ENCODE assay signal across 10 mouse cellular contexts in the genomic region with DNA sequence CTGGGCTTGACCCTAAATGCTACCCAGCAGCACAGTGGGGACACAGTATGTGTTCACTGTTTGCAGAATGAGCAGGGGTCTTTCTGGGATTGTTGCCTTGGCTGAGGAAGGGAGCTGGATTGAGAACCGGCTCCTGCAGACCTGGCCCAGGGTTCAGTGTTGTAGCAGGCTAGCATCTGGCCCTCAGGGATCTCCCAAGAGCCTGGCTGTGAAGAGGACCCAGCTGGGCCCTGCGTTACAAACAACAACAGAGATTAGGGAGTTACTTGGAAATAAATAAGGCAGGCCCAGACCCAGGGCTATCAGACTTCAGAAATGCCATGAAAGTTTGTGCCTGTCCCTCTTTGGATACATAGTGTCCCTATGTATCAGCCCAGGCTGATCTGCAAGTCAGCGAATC. TPM values are rescaled to one million over a fixed set of nuclear protein-coding genes. Genes with fewer than 3 reads are reported as not detected.
A peak's percentile ranks its signal among the peaks of the same experiment; 100 is the strongest.
DNase-seq lines count a peak whose midpoint lies in the region; ATAC-seq lines count a peak whose summit lies in the region.
"Had no signal": no experiment of that assay in that cellular context is flagged by ENCODE, and none has a peak within 500 bp of the region (broad histone marks: within the 10 kb centered on the region; RNA-seq: fewer than 3 reads in every experiment).

No protein-coding gene starts in this region.

- 0 out of 2 replicates have a peak overlapping the region, but pooled peaks have one; percentile 23 for H3K27ac ChIP-seq in hindbrain, embryonic 13.5 days
- no peak overlapping the region for H3K27ac ChIP-seq in hindbrain, embryonic 14.5 days
- peak overlapping the region; percentile 7; the same call in 1 of the 2 replicates for H3K27ac ChIP-seq in midbrain, embryonic 10.5 days (replicated peaks)
- no peak overlapping the region for H3K27ac ChIP-seq in midbrain, embryonic 13.5 days
- peak overlapping the region; percentile 14; the same call in 1 of the 2 replicates for H3K27ac ChIP-seq in limb, embryonic 12.5 days
- no peak overlapping the region for H3K27ac ChIP-seq in forebrain, embryonic 13.5 days

- no peaks in the 10 kb centered on the region for H3K9me3 ChIP-seq in hindbrain, embryonic 13.5 days
- no peaks in the 10 kb centered on the region for H3K9me3 ChIP-seq in hindbrain, embryonic 14.5 days (ENCODE audit: control insufficient read depth, low read length)
- H3K9me3 ChIP-seq in midbrain, embryonic 10.5 days (replicated peaks): no peaks in the 10 kb centered on the region
- H3K9me3 ChIP-seq in midbrain, embryonic 13.5 days: no peaks in the 10 kb centered on the region
- H3K9me3 ChIP-seq in limb, embryonic 12.5 days: no peaks in the 10 kb centered on the region
- no peaks in the 10 kb centered on the region for H3K9me3 ChIP-seq in forebrain, embryonic 13.5 days (replicated peaks)

- H3K4me1 ChIP-seq in hindbrain, embryonic 13.5 days (replicated peaks): peaks cover 13% of the 10 kb centered on the region
- no peaks in the 10 kb centered on the region for H3K4me1 ChIP-seq in hindbrain, embryonic 14.5 days (replicated peaks; ENCODE audit: control insufficient read depth, insufficient read depth, low read length)
- H3K4me1 ChIP-seq in midbrain, embryonic 10.5 days: peaks cover 23% of the 10 kb centered on the region
- no peaks in the 10 kb centered on the region for H3K4me1 ChIP-seq in midbrain, embryonic 13.5 days (replicated peaks)
- peaks cover 18% of the 10 kb centered on the region for H3K4me1 ChIP-seq in limb, embryonic 12.5 days (replicated peaks)
- no peaks in the 10 kb centered on the region for H3K4me1 ChIP-seq in forebrain, embryonic 13.5 days

- H3K4me3 ChIP-seq in hindbrain, embryonic 13.5 days: no peak overlapping the region
- no peak overlapping the region for H3K4me3 ChIP-seq in hindbrain, embryonic 14.5 days (replicated peaks; ENCODE audit: low read length)
- no peak overlapping the region for H3K4me3 ChIP-seq in midbrain, embryonic 10.5 days
- no peak overlapping the region for H3K4me3 ChIP-seq in midbrain, embryonic 13.5 days (replicated peaks)
- H3K4me3 ChIP-seq in limb, embryonic 12.5 days (replicated peaks): no peak overlapping the region
- H3K4me3 ChIP-seq in forebrain, embryonic 13.5 days: no peak overlapping the region

- no peak overlapping the region for H3K9ac ChIP-seq in hindbrain, embryonic 13.5 days
- H3K9ac ChIP-seq in hindbrain, embryonic 14.5 days: no peak overlapping the region
- no peak overlapping the region for H3K9ac ChIP-seq in midbrain, embryonic 13.5 days (replicated peaks)
- H3K9ac ChIP-seq in limb, embryonic 12.5 days (replicated peaks): no peak overlapping the region
- H3K9ac ChIP-seq in forebrain, embryonic 13.5 days: no peak overlapping the region

- DNase-seq in hindbrain, embryonic 14.5 days (ENCODE audit: low spot score): no peak
- DNase-seq in midbrain, embryonic 10.5 days (ENCODE audit: low spot score): no peak
- peak; percentile 32 for DNase-seq in testis, postnatal 14 days (ENCODE audit: low spot score)
- DNase-seq: midbrain, embryonic 14.5 days; right cerebral cortex, postnatal 25 days had no signal

- H3K4me2 ChIP-seq in hindbrain, embryonic 13.5 days: no peak overlapping the region
- no peak overlapping the region for H3K4me2 ChIP-seq in hindbrain, embryonic 14.5 days (replicated peaks)
- H3K4me2 ChIP-seq in midbrain, embryonic 13.5 days (replicated peaks): no peak overlapping the region
- no peak overlapping the region for H3K4me2 ChIP-seq in limb, embryonic 12.5 days
- no peak overlapping the region for H3K4me2 ChIP-seq in forebrain, embryonic 13.5 days

- no peak for ATAC-seq in hindbrain, embryonic 13.5 days (ENCODE audit: low FRiP score)
- ATAC-seq in hindbrain, embryonic 14.5 days (ENCODE audit: low FRiP score): no peak
- ATAC-seq in midbrain, embryonic 13.5 days: no peak
- ATAC-seq in limb, embryonic 12.5 days (ENCODE audit: insufficient number of reproducible peaks, insufficient read depth, low FRiP score, low TSS enrichment, low read depth): no peak
- ATAC-seq in forebrain, embryonic 13.5 days: no peak
- ATAC-seq: activated CD4-positive, CD25-positive, alpha-beta regulatory T cell, adult 4 months had no signal

- no peaks in the 10 kb centered on the region for H3K36me3 ChIP-seq in hindbrain, embryonic 13.5 days
- H3K36me3 ChIP-seq in hindbrain, embryonic 14.5 days (replicated peaks; ENCODE audit: control insufficient read depth, insufficient read depth): no peaks in the 10 kb centered on the region
- no peaks in the 10 kb centered on the region for H3K36me3 ChIP-seq in midbrain, embryonic 10.5 days
- no peaks in the 10 kb centered on the region for H3K36me3 ChIP-seq in midbrain, embryonic 13.5 days
- H3K36me3 ChIP-seq in limb, embryonic 12.5 days: no peaks in the 10 kb centered on the region
- H3K36me3 ChIP-seq in forebrain, embryonic 13.5 days (ENCODE audit: poor library complexity, severe bottlenecking): no peaks in the 10 kb centered on the region

- H3K27me3 ChIP-seq in hindbrain, embryonic 13.5 days: no peaks in the 10 kb centered on the region
- no peaks in the 10 kb centered on the region for H3K27me3 ChIP-seq in hindbrain, embryonic 14.5 days (ENCODE audit: control insufficient read depth, insufficient read depth, low read length)
- H3K27me3 ChIP-seq in midbrain, embryonic 10.5 days (ENCODE audit: low read depth, poor library complexity, severe bottlenecking): no peaks in the 10 kb centered on the region
- no peaks in the 10 kb centered on the region for H3K27me3 ChIP-seq in midbrain, embryonic 13.5 days
- H3K27me3 ChIP-seq in limb, embryonic 12.5 days: no peaks in the 10 kb centered on the region
- no peaks in the 10 kb centered on the region for H3K27me3 ChIP-seq in forebrain, embryonic 13.5 days

- WGBS in hindbrain, embryonic 13.5 days: 59% methylated on average over 3 of the region's 3 CpGs
- 60% methylated on average over 3 of the region's 3 CpGs for WGBS in hindbrain, embryonic 14.5 days
- 70% methylated on average over 3 of the region's 3 CpGs for WGBS in midbrain, embryonic 10.5 days
- WGBS in midbrain, embryonic 13.5 days: 65% methylated on average over 3 of the region's 3 CpGs
- WGBS in limb, embryonic 12.5 days: 65% methylated on average over 3 of the region's 3 CpGs
- WGBS in forebrain, embryonic 13.5 days: 60% methylated on average over 3 of the region's 3 CpGs

RNA-seq across cellular contexts. Expression of gene Eng, which starts 0.7 kb away (rescaled TPM):
- polyA plus RNA-seq in hindbrain, embryonic 13.5 days (2015; fragmentation: Nextera tagmentation; extraction: Ambion mirVana): 29.0 and 29.2 TPM in 2 replicates
- polyA plus RNA-seq in hindbrain, embryonic 14.5 days (2014; fragmentation: Nextera tagmentation; extraction: Ambion mirVana): 28.1 and 30.5 TPM in 2 replicates
- polyA plus RNA-seq in midbrain, embryonic 10.5 days (2016; fragmentation: Nextera tagmentation; extraction: Ambion mirVana): 25.6 and 29.2 TPM in 2 replicates
- polyA plus RNA-seq in midbrain, embryonic 13.5 days (2015; fragmentation: Nextera tagmentation; extraction: Ambion mirVana): 22.0 and 24.8 TPM in 2 replicates
- polyA plus RNA-seq in limb, embryonic 12.5 days (2016; fragmentation: Nextera tagmentation; extraction: Ambion mirVana): 24.7 and 25.7 TPM in 2 replicates
- polyA plus RNA-seq in forebrain, embryonic 13.5 days (2015; fragmentation: Nextera tagmentation; extraction: Ambion mirVana): 20.4 and 21.2 TPM in 2 replicates
- polyA plus RNA-seq: activated CD4-positive, CD25-positive, alpha-beta regulatory T cell, adult 4 months had no signal

RNA-seq across cellular contexts. Expression of gene Ak1, which starts 24.1 kb away (rescaled TPM):
- polyA plus RNA-seq in hindbrain, embryonic 13.5 days (2015; fragmentation: Nextera tagmentation; extraction: Ambion mirVana): 68.9 and 71.5 TPM in 2 replicates
- 78.1 and 82.0 TPM in 2 replicates for polyA plus RNA-seq in hindbrain, embryonic 14.5 days (2014; fragmentation: Nextera tagmentation; extraction: Ambion mirVana)
- 26.4 and 30.3 TPM in 2 replicates for polyA plus RNA-seq in midbrain, embryonic 10.5 days (2016; fragmentation: Nextera tagmentation; extraction: Ambion mirVana)
- 62.5 and 62.9 TPM in 2 replicates for polyA plus RNA-seq in midbrain, embryonic 13.5 days (2015; fragmentation: Nextera tagmentation; extraction: Ambion mirVana)
- polyA plus RNA-seq in limb, embryonic 12.5 days (2016; fragmentation: Nextera tagmentation; extraction: Ambion mirVana): 34.3 and 34.4 TPM in 2 replicates
- polyA plus RNA-seq in forebrain, embryonic 13.5 days (2015; fragmentation: Nextera tagmentation; extraction: Ambion mirVana): 48.8 and 48.9 TPM in 2 replicates

RNA-seq across cellular contexts. Expression of gene St6galnac6, which starts 46.1 kb away (rescaled TPM):
- 13.1 and 13.5 TPM in 2 replicates for polyA plus RNA-seq in hindbrain, embryonic 13.5 days (2015; fragmentation: Nextera tagmentation; extraction: Ambion mirVana)
- polyA plus RNA-seq in hindbrain, embryonic 14.5 days (2014; fragmentation: Nextera tagmentation; extraction: Ambion mirVana): 8.5 and 9.3 TPM in 2 replicates
- 10.8 and 11.9 TPM in 2 replicates for polyA plus RNA-seq in midbrain, embryonic 10.5 days (2016; fragmentation: Nextera tagmentation; extraction: Ambion mirVana)
- 10.1 and 11.3 TPM in 2 replicates for polyA plus RNA-seq in midbrain, embryonic 13.5 days (2015; fragmentation: Nextera tagmentation; extraction: Ambion mirVana)
- 23.4 and 23.7 TPM in 2 replicates for polyA plus RNA-seq in limb, embryonic 12.5 days (2016; fragmentation: Nextera tagmentation; extraction: Ambion mirVana)
- 10.0 and 10.8 TPM in 2 replicates for polyA plus RNA-seq in forebrain, embryonic 13.5 days (2015; fragmentation: Nextera tagmentation; extraction: Ambion mirVana)

RNA-seq across cellular contexts. Expression of gene Fpgs, which starts 58.3 kb away (rescaled TPM):
- polyA plus RNA-seq in hindbrain, embryonic 13.5 days (2015; fragmentation: Nextera tagmentation; extraction: Ambion mirVana): 14.5 and 16.4 TPM in 2 replicates
- polyA plus RNA-seq in hindbrain, embryonic 14.5 days (2014; fragmentation: Nextera tagmentation; extraction: Ambion mirVana): 14.8 and 16.3 TPM in 2 replicates
- 25.6 and 27.9 TPM in 2 replicates for polyA plus RNA-seq in midbrain, embryonic 10.5 days (2016; fragmentation: Nextera tagmentation; extraction: Ambion mirVana)
- 16.5 and 16.6 TPM in 2 replicates for polyA plus RNA-seq in midbrain, embryonic 13.5 days (2015; fragmentation: Nextera tagmentation; extraction: Ambion mirVana)
- 31.0 and 32.9 TPM in 2 replicates for polyA plus RNA-seq in limb, embryonic 12.5 days (2016; fragmentation: Nextera tagmentation; extraction: Ambion mirVana)
- polyA plus RNA-seq in forebrain, embryonic 13.5 days (2015; fragmentation: Nextera tagmentation; extraction: Ambion mirVana): 14.2 and 15.7 TPM in 2 replicates

RNA-seq across cellular contexts. Expression of gene St6galnac4, which starts 58.8 kb away (rescaled TPM):
- polyA plus RNA-seq in hindbrain, embryonic 13.5 days (2015; fragmentation: Nextera tagmentation; extraction: Ambion mirVana): 22.8 and 23.4 TPM in 2 replicates
- 32.3 and 36.8 TPM in 2 replicates for polyA plus RNA-seq in hindbrain, embryonic 14.5 days (2014; fragmentation: Nextera tagmentation; extraction: Ambion mirVana)
- 15.9 and 17.1 TPM in 2 replicates for polyA plus RNA-seq in midbrain, embryonic 10.5 days (2016; fragmentation: Nextera tagmentation; extraction: Ambion mirVana)
- 15.2 and 16.3 TPM in 2 replicates for polyA plus RNA-seq in midbrain, embryonic 13.5 days (2015; fragmentation: Nextera tagmentation; extraction: Ambion mirVana)
- polyA plus RNA-seq in limb, embryonic 12.5 days (2016; fragmentation: Nextera tagmentation; extraction: Ambion mirVana): 29.8 and 29.9 TPM in 2 replicates
- polyA plus RNA-seq in forebrain, embryonic 13.5 days (2015; fragmentation: Nextera tagmentation; extraction: Ambion mirVana): 14.5 and 16.5 TPM in 2 replicates

Comparison
In these comparisons a context has a peak if more than half of its experiments do, and no peak if none do; other contexts are left out.
1. H3K27ac ChIP-seq: peak in hindbrain, embryonic 13.5 days (single experiment), midbrain, embryonic 10.5 days (single experiment) and limb, embryonic 12.5 days (single experiment); none in hindbrain, embryonic 14.5 days (single experiment), midbrain, embryonic 13.5 days (single experiment) and forebrain, embryonic 13.5 days (single experiment).